Mouse (Mus musculus) stomach, postnatal 0 days (tissue): Measurements from ENCODE around the gene Ttc6.

Source experiments
- CTCF ChIP-seq: IDR thresholded peaks from 2 replicates; pipeline ENCODE4 v1.5.1; 2016; ENCODE audit warnings: antibody characterized with exemption, low read depth, mild to moderate bottlenecking, moderate library complexity
- EP300 ChIP-seq: optimal IDR thresholded peaks from 2 replicates; pipeline ENCODE3; 2016; ENCODE audit warnings: antibody characterized with exemption

DNA sequence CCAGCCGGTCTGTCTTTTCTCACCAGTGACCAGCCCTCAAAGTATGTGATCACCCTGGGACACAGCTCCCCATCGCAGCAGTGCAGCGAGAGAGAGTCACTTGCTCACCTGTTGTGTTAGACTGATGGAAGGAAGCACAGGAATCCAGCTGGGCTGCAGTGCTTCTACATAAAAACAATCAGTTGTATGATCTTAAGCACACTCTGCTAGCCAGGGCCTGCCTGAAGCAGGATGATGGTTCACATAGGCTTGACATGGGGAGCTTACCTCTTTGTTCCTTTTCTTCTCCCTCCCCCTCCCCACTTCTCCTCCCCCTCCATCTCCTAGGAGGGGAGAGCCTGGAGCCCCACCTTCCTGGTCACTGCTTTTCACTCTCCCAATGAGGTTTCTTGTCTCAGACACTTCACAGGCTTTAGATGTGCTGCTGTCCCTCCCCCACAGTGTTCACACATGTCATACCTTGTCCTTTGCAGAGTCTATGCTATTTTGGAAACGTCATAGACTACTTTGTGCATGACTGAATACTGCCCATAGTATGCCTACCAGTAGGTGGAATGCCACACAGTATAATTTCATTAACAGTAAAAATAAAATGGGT lies 60.2 kb downstream of the Ttc6 start:
- TF ChIP-seq CTCF = no peak
- no peak for TF ChIP-seq EP300
